Mouse (Mus musculus) heart, adult 9 months (tissue): ENCODE results near the gene Rrm2.

Experiments used
- DNase-seq, 2 experiments: peaks; one replicate each; pipeline ENCODE4 v3.0.0; 2022; ENCODE audit warnings: low spot score in 2 of 2

The Rrm2 gene

GRCm38 (mm10) chr12:24750521-24750920, 42.5 kb downstream of the Rrm2 start:
- no peak for DNase-seq

- DNase-seq: no peak
Measured at GRCm38 (mm10) chr12:24753680-24754079, 45.6 kb downstream of the Rrm2 start.

- no peak for DNase-seq
Measured at GRCm38 (mm10) chr12:24754693-24755092, 46.7 kb downstream of the Rrm2 start.

GRCm38 (mm10) chr12:24755471-24755870, 47.4 kb downstream of the Rrm2 start:
- no peak for DNase-seq

- DNase-seq: no peak
Measured at GRCm38 (mm10) chr12:24757387-24757786, 49.3 kb downstream of the Rrm2 start.

GRCm38 (mm10) chr12:24758374-24758773, 50.3 kb downstream of the Rrm2 start:
- no peak for DNase-seq

GRCm38 (mm10) chr12:24762253-24762652, 54.2 kb downstream of the Rrm2 start:
- no peak for DNase-seq
